Mouse (Mus musculus): ENCODE measurements around the gene Greb1.
"Not testable (repeated sequence)": the region's sequence is repeated elsewhere in the genome, so short reads cannot be mapped to it uniquely, and the experiment has no call there.

Gene Greb1

DNA sequence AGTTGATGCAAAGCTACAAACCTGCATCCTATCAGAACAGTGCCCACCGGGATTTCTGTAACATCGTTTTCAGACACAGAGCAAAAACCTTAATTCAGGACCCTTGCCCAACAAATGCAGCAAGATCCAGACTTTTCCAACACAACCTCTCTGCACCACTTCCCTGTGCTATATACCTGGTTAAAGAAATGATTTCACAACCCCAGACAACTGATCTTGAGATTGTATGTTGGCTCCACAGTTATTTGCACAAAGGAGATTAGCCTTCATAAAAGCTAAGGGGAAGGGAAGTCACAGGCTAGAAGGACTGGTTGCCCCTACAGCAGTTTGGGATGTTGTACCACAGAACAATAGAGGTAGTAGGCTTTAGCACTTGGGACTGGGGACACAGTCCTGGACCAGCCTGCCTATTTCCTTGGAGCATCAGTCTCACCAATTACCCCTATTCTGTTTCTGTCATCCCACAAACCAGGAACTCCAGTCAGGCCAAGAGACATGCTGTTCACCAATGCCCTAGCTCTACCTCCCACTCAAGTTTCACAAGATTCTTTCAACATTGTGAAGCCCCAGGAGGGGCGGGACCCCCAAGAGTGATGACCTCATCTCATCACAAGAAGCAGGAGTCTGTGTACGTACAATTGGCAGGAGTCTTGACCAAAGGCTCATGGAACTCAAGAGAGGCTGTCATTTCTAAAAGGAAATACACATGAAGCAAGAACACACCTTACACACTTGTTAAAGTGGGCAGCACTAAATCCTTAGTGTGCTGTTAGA lies 36.9 kb downstream of the Greb1 start:
- DNase-seq (ENCODE audit: low spot score in 2 of 2): no peak

DNA sequence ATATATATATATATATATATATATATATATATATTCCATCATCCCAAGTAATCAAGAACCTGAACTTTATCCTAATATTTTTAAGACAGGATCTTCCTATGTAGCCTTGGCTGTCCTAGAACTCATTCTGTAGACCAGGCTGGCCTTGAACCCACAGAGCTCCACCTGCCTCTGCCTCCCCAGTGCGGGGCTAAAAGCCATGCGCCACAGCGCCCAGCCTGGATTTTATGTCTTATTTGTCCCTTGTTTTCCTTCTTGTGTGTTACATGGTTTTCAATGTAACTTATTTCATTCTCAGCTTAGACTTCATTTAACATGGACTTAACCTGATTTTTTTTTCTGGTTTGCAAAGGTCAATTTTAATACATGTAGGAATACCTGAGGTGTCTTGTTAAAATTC lies 39.2 kb downstream of the Greb1 start:
- DNase-seq (ENCODE audit: low spot score in 2 of 2): no peak

GRCm38 (mm10) chr12:16760246-16760645 lies 40.4 kb downstream of the Greb1 start:
- no peak for DNase-seq (ENCODE audit: low spot score in 2 of 2)

DNA sequence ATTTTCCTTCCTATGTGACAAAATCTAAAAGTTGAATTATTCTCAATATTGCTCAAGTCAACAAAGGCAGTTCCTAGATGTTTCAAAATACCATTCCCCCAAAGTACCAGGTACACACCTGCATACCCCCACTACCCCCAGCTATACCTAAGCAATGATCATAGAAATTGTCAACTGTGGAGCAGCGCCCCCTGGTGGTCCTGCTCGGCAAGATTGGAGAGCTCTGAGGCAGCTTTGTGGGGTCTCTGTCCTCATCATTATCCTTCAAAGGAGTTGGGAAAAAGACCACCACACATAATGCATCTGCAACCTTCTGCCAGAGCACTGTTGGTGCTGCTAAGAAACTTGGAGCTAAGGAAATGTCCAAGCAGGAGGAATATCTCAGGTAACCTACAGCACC lies 46.4 kb downstream of the Greb1 start:
- peak in 1 of 2 experiments; percentile 34 for DNase-seq (ENCODE audit: low spot score in 2 of 2)

GRCm38 (mm10) chr12:16753555-16753954 lies 47.1 kb downstream of the Greb1 start:
- no peak for DNase-seq (ENCODE audit: low spot score in 2 of 2)

DNA sequence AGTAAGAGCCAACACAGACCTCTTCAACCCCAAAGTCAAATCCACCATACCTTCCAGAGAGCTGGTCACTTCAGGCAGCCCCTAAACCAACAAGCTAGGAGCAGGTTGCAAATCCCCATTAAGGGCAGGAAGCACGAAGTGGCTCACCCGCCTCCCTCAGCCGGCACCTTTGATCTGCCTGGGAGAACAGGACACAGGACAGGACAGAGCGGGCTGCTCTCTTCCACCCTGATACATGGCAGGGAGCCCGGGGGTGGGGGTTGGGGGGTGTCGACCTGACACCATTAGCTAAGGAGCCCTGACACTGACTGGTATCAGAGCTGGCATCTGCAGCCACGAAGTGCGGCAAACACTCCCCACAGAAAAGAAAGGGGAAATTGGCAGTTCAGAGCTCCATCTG lies 47.6 kb downstream of the Greb1 start:
- no peak for DNase-seq (ENCODE audit: low spot score in 2 of 2)

GRCm38 (mm10) chr12:16752236-16752840 lies 48.3 kb downstream of the Greb1 start:
- DNase-seq (ENCODE audit: low spot score in 2 of 2): no peak

GRCm38 (mm10) chr12:16751609-16752008 lies 49.1 kb downstream of the Greb1 start:
- DNase-seq (ENCODE audit: low spot score in 2 of 2): no peak

GRCm38 (mm10) chr12:16740059-16740458 lies 60.6 kb downstream of the Greb1 start:
- no peak for DNase-seq (ENCODE audit: low spot score in 2 of 2)

DNA sequence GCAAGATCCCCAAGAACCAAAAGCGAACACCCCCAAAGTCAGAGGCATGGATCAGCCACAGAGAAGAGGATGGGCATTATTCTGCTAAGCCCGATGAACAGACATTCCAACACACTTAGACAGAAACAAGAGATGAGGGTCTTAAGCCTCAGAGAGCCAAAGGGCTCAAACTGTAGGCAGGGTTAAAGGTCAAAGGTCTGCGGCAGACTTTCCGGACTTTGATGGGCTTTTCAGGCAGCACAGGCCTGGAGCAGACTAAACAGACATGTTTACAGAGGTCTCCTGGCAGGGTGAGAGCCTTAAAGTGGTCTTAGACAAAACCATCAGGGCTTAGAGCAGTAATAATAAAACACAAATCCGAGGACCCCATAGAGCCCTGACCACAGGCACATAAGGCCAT lies 63.4 kb downstream of the Greb1 start:
- DNase-seq (ENCODE audit: low spot score in 2 of 2): no peak

DNA sequence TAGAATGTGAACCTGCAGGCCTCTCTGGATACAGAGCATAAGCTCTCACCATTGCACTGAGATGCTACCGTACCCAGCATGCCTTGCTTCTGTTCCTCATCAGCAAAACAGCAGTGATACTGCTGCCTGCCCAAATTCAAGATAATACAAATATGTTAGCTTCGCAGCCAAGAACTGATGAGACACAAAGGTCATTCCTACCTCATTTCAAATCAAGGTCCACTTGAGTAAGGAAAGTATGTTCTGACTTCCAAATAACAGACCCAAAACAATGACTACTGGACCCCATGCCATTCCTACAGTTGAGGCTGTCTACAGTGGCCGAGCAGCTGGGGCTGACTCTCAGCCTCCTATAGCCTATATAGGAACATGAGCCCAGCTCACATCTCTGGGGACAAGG lies 66.0 kb downstream of the Greb1 start:
- no peak for DNase-seq (ENCODE audit: low spot score in 2 of 2)

DNA sequence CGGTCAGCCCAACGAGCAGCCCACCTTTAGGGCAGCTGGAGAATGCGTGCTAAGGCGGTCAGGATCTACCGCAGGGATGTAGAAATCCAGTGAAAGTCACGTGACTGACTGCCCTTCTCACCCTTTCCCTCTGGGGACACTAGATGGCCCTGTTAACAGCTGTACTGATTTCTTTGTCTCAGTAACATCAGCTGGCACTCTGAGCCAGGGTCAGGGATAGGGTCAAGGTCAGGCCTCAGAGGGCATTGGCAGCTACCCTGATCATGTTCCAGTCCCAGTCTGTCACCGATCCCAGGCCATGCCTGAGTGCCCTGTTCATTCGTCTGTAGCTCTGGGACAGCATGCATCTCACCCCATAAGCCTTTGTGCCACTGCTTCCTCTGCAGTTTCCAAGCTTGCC lies 66.7 kb downstream of the Greb1 start:
- DNase-seq (ENCODE audit: low spot score in 2 of 2): no peak

GRCm38 (mm10) chr12:16731121-16731741 lies 69.5 kb downstream of the Greb1 start:
- DNase-seq (ENCODE audit: low spot score in 2 of 2): no peak

DNA sequence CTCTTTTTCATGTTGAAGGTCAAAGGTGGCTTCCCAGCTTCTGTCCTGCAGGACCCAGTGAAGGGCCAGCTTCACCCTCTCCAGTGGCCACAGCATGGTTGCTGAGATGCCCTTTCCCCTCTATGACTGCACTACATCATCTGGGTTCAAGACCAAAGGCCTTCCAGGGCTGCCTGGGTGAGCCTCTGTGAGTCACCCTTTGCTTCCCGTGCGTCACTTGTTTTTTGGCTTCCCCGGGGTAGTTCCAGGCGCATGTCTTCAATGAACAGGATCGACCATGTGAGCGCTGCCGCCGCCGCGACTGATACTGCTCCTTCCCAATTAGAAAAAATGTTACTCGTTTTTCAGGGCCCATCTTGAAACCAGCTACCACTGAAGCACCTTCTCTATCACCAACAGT lies 70.5 kb downstream of the Greb1 start:
- no peak for DNase-seq (ENCODE audit: low spot score in 2 of 2)

DNA sequence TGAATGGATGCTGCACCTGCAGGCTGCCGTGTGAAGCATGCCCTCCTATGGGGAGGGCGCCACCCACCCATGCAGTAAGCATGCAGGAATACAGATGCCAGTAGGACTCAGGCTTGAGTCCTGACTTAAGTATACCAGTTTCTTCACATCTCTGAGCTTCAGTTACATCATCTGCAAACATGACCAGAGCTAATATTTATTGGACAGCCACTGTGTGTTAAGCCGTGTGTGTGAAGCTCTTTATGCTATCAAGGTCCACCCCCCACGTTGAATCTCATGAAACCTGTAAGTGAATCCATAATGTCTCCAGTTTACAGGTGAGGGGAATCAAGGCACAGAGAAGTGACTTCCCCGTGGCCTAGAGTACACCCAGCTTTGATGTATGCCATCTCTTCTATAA lies 72.5 kb downstream of the Greb1 start:
- no peak for DNase-seq (ENCODE audit: low spot score in 2 of 2)

GRCm38 (mm10) chr12:16726229-16726628 lies 74.5 kb downstream of the Greb1 start:
- no peak for DNase-seq (ENCODE audit: low spot score in 2 of 2)

- DNase-seq (ENCODE audit: low spot score in 2 of 2): no peak
Measured at GRCm38 (mm10) chr12:16723601-16724000, 77.1 kb downstream of the Greb1 start.

GRCm38 (mm10) chr12:16718660-16719315 lies 81.9 kb downstream of the Greb1 start:
- peak in 1 of 2 experiments; percentile 17 for DNase-seq (ENCODE audit: low spot score in 2 of 2)

DNA sequence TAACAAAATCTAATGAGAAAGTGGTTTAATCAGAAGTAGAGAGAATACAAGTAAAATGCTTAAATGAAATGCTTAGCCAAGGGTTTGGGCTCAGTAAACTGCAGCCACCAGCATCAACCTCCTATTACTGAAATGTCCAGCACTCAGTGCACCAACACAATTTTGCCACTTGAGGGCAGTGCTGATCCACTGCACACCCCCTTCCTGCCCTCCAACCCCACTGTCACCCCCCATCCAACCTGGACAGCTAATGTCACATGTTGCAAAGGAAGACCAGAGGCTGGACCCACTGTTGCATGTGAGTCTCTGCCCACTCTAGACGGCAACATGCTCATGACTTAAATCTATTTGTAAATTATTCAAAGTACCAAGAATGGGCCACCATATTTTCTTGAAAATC lies 83.0 kb downstream of the Greb1 start:
- DNase-seq (ENCODE audit: low spot score in 2 of 2): no peak

DNA sequence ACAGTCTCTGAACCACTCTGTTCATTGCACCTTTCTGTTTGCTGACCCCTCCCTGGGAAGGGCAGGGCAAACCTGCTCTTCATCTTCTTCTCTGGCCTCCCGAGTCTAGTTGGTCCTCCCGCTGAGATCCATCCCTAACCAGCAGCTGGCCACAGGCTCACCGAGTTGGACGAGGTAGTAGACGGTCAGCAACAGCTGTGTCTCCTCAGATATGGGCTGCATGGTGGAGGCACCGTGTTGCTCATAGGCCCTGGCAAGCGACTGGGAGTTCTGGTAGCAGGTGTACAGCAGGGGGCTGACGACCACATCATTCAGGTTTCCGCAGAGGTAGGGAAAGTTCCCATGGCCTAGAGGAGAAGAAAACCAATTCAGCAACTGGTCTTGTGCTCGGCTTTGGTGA lies 86.1 kb downstream of the Greb1 start:
- no peak for DNase-seq (ENCODE audit: low spot score in 2 of 2)

- DNase-seq (ENCODE audit: low spot score in 2 of 2): no peak
Measured at GRCm38 (mm10) chr12:16698691-16699090, 102.0 kb downstream of the Greb1 start.

- no peak for DNase-seq (ENCODE audit: low spot score in 2 of 2)
Measured at GRCm38 (mm10) chr12:16696146-16696545, 104.5 kb downstream of the Greb1 start.

DNA sequence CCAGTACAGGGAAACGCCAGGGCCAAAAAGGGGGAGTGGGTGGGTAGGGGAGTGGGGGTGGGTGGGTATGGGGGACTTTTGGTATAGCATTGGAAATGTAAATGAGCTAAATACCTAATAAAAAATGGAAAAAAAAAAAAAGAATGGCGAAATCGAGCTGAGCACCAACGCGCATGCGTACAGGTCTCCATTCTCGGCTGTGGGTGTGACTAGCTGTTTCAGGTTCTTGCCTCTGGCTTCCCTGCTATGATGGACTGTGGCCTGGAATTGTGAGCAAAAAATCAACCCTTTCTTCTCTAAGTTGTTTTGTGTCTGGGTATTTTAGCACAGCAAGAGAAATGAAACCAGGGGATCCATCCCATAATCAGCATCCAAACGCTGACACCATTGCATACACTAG lies 105.4 kb downstream of the Greb1 start:
- not testable (repeated sequence) for DNase-seq (ENCODE audit: low spot score in 2 of 2)
